Mouse (Mus musculus) forebrain, embryonic 16.5 days (tissue): ENCODE measurements at regions not wholly inside any gene's neighbourhood (a gene's known extent, or its start where the extent isn't known, plus 50 kb on each side); places are given as distances from the start of the nearest gene placed in this dataset.

Experiments used
- ATAC-seq: fragments of 200-750 bp; cut with Nextera tagmentation; 2 replicates; pipeline ENCODE4 v1.8.0; 2017; ENCODE audit warnings: mild to moderate bottlenecking, moderate library complexity
- H3K27ac ChIP-seq: fragments of 300-500 bp; sonication (generic); 2 replicates; pipeline ENCODE4 v1.5.1; 2014; ENCODE audit warnings: low read length, control low read depth
- H3K27me3 ChIP-seq: fragments of 300-500 bp; sonication (generic); replicated peaks from 2 replicates; pipeline ENCODE4 v1.6.1; 2014; ENCODE audit warnings: low read length; ENCODE audit not compliant: control insufficient read depth, insufficient read depth
- H3K36me3 ChIP-seq: fragments of 300-500 bp; sonication (generic); 2 replicates; pipeline ENCODE4 v1.6.1; 2014; ENCODE audit not compliant: control insufficient read depth, insufficient read depth
- H3K4me1 ChIP-seq: fragments of 300-500 bp; sonication (generic); replicated peaks from 2 replicates; pipeline ENCODE4 v1.6.1; 2014; ENCODE audit warnings: low read length; ENCODE audit not compliant: control insufficient read depth, insufficient read depth
- H3K4me2 ChIP-seq: fragments of 300-500 bp; sonication (generic); 2 replicates; pipeline ENCODE4 v1.6.1; 2014; ENCODE audit warnings: mild to moderate bottlenecking, low read length, control low read depth
- H3K4me3 ChIP-seq: fragments of 300-500 bp; sonication (generic); replicated peaks from 2 replicates; pipeline ENCODE4 v1.5.1; 2014; ENCODE audit warnings: mild to moderate bottlenecking, low read length, control low read depth
- H3K9ac ChIP-seq: fragments of 300-500 bp; sonication (generic); replicated peaks from 2 replicates; pipeline ENCODE4 v1.6.1; 2014; ENCODE audit warnings: low read depth, low read length, control low read depth
- H3K9me3 ChIP-seq: fragments of 300-500 bp; sonication (generic); 2 replicates; pipeline ENCODE4 v1.6.1; 2016; ENCODE audit warnings: low read length; ENCODE audit not compliant: control insufficient read depth
- WGBS: fragments of 180-500 bp; shearing (Covaris S2); extraction: QIAGEN DNeasy Blood & Tissue Kit; methylation state at CpG from one replicate; pipeline ENCODE4 v1.1.7; 2014; 5-methylcytosine and 5-hydroxymethylcytosine counted together

- Histone ChIP-seq H3K27ac (no peak overlapping the region), H3K36me3 (no peaks in the 10 kb centered on the region), H3K4me2 (no peak overlapping the region), H3K9ac (no peak overlapping the region), H3K27me3 (no peaks in the 10 kb centered on the region), H3K4me3 (no peak overlapping the region), H3K9me3 (no peaks in the 10 kb centered on the region), H3K4me1 (no peaks in the 10 kb centered on the region)
- 50% methylated on average over 4 of the region's 4 CpGs for WGBS
- ATAC-seq = peak; percentile 89
Measured at GRCm38 (mm10) chr1:42365648-42366324, 329.8 kb upstream of the Pou3f3 start.

- no peak for ATAC-seq
- H3K4me2 ChIP-seq = no peak overlapping the region
Measured at GRCm38 (mm10) chr1:42387919-42388684, 307.5 kb upstream of the Pou3f3 start.

DNA sequence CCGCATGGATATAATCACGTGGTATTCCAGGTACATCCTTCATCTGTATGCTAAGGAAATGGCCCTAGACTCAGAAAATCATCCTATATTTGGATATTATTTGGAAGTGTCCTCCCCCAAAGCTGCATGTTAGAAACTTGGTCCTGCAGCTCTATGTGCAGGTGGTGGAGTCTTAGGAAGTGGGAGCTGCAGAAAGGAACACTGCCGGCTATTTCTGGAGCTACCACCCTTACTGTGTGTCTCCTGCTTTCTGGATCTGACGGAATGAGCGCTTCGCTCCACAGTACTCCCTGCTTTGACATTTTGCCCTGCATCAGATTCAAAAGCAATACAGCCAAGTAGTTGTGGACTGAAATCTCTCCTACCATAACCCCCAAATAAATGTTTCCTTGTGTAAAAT is 306.8 kb upstream of the Pou3f3 start:
- Histone ChIP-seq H3K36me3 (no peaks in the 10 kb centered on the region), H3K4me1 (no peaks in the 10 kb centered on the region), H3K27me3 (no peaks in the 10 kb centered on the region), H3K9ac (no peak overlapping the region), H3K4me2 (no peak overlapping the region), H3K9me3 (no peaks in the 10 kb centered on the region; the same call in 1 of the 2 replicates), H3K4me3 (no peak overlapping the region), H3K27ac (no peak overlapping the region)
- 91% methylated on average over 6 of the region's 6 CpGs for WGBS
- ATAC-seq = no peak

More at GRCm38 (mm10) chr1:42387919-42388684, 307.5 kb upstream of the Pou3f3 start:
- Histone ChIP-seq H3K27me3 (no peaks in the 10 kb centered on the region), H3K4me1 (no peaks in the 10 kb centered on the region), H3K36me3 (no peaks in the 10 kb centered on the region), H3K9ac (no peak overlapping the region), H3K9me3 (no peaks in the 10 kb centered on the region; the same call in 1 of the 2 replicates), H3K4me3 (no peak overlapping the region), H3K27ac (no peak overlapping the region)
- WGBS = 59% methylated on average over 18 of the region's 18 CpGs

- Histone ChIP-seq H3K27ac (no peak overlapping the region), H3K4me2 (no peak overlapping the region), H3K4me3 (no peak overlapping the region), H3K9ac (no peak overlapping the region), H3K9me3 (no peaks in the 10 kb centered on the region), H3K36me3 (no peaks in the 10 kb centered on the region), H3K27me3 (no peaks in the 10 kb centered on the region), H3K4me1 (0 out of 2 replicates have a peak, but pooled peaks cover 2% of the 10 kb centered on the region)
- no peak for ATAC-seq
- 83% methylated on average over 13 of the region's 13 CpGs for WGBS
Measured at GRCm38 (mm10) chr1:42395651-42396260, 299.8 kb upstream of the Pou3f3 start.

DNA sequence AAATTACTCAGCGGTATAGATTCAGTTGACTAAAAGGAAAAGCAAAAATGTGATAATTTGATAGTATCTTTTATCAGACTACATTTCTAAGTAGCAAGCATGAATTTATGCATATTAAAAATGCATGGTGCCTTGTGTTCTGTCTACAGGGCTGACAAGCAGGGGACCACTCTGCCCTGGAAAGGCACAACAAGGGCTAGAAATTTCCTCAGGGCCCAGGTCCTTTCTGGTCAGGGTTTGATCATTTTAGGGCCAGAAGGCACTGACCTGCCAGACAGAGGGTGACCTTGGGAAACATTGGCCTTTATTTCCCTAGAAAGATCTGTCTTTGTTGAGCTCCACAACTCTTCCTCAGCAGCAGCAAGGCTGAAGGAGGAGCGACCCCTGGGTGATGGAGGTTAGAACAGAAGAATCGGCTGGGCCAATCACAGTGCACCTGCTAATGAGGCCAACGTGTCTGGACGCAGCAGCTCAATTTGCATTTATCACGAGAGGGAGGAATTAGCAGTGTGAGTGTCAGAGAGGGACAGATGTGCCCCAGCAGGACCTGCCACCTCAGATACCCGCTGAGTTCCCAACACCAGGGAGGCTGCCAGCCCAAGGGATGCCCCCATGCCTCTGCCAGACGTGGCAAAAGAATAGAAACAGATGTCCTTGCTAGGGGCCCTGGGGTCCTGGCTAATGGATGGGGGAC is 297.0 kb upstream of the Pou3f3 start:
- Histone ChIP-seq H3K4me3 (no peak overlapping the region), H3K4me1 (0 out of 2 replicates have a peak, but pooled peaks cover 2% of the 10 kb centered on the region), H3K36me3 (no peaks in the 10 kb centered on the region), H3K27me3 (no peaks in the 10 kb centered on the region), H3K27ac (no peak overlapping the region), H3K9ac (no peak overlapping the region), H3K4me2 (no peak overlapping the region), H3K9me3 (no peaks in the 10 kb centered on the region)
- 18% methylated on average over 8 of the region's 8 CpGs for WGBS
- peak; percentile 62 for ATAC-seq

- no peak overlapping the region for H3K9ac ChIP-seq
- H3K36me3 ChIP-seq = no peaks in the 10 kb centered on the region
- no peaks in the 10 kb centered on the region for H3K9me3 ChIP-seq
- H3K4me2 ChIP-seq = no peak overlapping the region
- H3K4me1 ChIP-seq = no peaks in the 10 kb centered on the region
- H3K27ac ChIP-seq = no peak overlapping the region
- no peaks in the 10 kb centered on the region for H3K27me3 ChIP-seq
- ATAC-seq = no peak
- H3K4me3 ChIP-seq = no peak overlapping the region
- 76% methylated on average over 21 of the region's 21 CpGs for WGBS
Measured at GRCm38 (mm10) chr1:42415817-42416538, 279.6 kb upstream of the Pou3f3 start.

DNA sequence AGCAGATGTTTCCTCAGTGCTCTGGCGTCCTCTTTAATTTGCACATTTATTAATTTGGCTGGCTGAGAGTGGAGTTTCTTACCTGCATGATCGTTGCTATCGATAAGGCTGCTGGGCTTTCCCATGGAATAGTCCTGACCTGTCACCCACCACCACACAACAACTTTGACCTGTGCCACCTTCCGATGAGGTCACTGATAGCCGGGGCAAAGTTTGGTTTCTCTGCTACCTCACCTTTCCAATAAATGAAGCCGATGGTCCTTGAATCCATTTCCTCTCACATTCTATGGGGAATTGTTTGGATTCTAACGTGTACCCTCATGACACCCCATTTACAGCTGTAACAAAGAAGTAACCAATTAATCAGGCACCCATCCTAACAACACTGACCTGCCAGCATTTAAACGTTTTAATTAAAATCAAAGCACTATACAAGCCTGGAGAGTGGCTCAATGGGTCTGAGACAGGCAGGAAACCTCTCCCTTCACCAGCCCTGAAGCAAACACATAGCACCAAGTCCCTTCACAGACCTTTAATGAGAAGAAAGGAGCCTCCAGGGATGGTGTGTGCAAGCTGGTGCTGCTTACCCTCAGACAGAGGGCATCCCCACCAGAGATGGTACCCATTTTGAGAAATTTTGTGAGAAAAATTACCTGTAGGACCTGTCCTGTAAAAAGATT is 278.9 kb upstream of the Pou3f3 start:
- Histone ChIP-seq H3K27ac (no peak overlapping the region), H3K9ac (no peak overlapping the region), H3K4me2 (no peak overlapping the region), H3K27me3 (no peaks in the 10 kb centered on the region), H3K9me3 (no peaks in the 10 kb centered on the region), H3K4me1 (no peaks in the 10 kb centered on the region), H3K4me3 (no peak overlapping the region), H3K36me3 (no peaks in the 10 kb centered on the region)
- 48% methylated on average over 8 of the region's 8 CpGs for WGBS
- ATAC-seq = no peak

DNA sequence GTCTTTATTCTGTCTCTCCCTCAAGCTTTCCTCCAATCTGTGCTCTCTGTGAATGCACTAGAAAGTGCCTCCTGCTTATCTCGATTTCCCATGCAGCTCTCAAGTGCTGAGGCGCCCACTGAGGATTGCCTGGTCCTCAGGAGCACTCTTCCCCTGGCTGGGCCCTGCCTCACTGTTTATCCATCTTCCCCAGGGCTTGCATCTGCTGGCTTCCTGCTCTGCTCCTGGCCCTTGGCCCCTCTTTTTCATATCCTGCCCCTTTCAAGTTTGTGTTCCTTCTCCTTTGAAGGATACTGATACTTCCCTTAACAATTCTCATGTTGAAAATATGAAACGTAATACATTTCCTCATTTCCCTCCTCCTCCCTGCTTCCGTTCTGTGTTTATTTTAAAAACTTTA is 277.8 kb upstream of the Pou3f3 start:
- WGBS = 67% methylated on average over 4 of the region's 4 CpGs
- H3K9ac ChIP-seq = no peak overlapping the region

More for the DNA sequence above, 277.8 kb upstream of the Pou3f3 start:
- Histone ChIP-seq H3K27ac (no peak overlapping the region), H3K36me3 (no peaks in the 10 kb centered on the region), H3K4me3 (no peak overlapping the region), H3K4me1 (no peaks in the 10 kb centered on the region), H3K4me2 (no peak overlapping the region), H3K27me3 (no peaks in the 10 kb centered on the region), H3K9me3 (no peaks in the 10 kb centered on the region)
- ATAC-seq = no peak
